Mouse (Mus musculus) forebrain, embryonic 14.5 days (tissue): Measurements from ENCODE around the gene Enox1. TPM values are rescaled to one million over a fixed set of nuclear protein-coding genes. Genes with fewer than 3 reads are reported as not detected.

Experiments used
- ATAC-seq: fragments of 200-750 bp; cut with Nextera tagmentation; 2 replicates; pipeline ENCODE4 v1.8.0; 2017; ENCODE audit warnings: mild to moderate bottlenecking, moderate library complexity
- DNase-seq: peaks from one replicate; pipeline ENCODE4 v3.0.0-alpha.2; 2015; ENCODE audit warnings: low spot score
- H3K27ac ChIP-seq: fragments of 300-500 bp; sonication (generic); 2 replicates; pipeline ENCODE4 v1.5.1; 2014; ENCODE audit warnings: low read depth, mild to moderate bottlenecking, control low read depth, low read length, moderate library complexity
- H3K27me3 ChIP-seq: fragments of 300-500 bp; sonication (generic); replicated peaks from 2 replicates; pipeline ENCODE4 v1.6.1; 2014; ENCODE audit warnings: low read length, control low read depth, mixed read lengths; ENCODE audit not compliant: control insufficient read depth, insufficient read depth
- H3K36me3 ChIP-seq: fragments of 300-500 bp; sonication (generic); 2 replicates; pipeline ENCODE4 v1.6.1; 2014; ENCODE audit warnings: low read length, control low read depth; ENCODE audit not compliant: control insufficient read depth, insufficient read depth
- H3K4me1 ChIP-seq: fragments of 300-500 bp; sonication (generic); 2 replicates; pipeline ENCODE4 v1.6.1; 2014; ENCODE audit warnings: antibody characterized with exemption, low read length, control low read depth; ENCODE audit not compliant: control insufficient read depth, insufficient read depth
- H3K4me2 ChIP-seq: fragments of 300-500 bp; sonication (generic); 2 replicates; pipeline ENCODE4 v1.6.1; 2014; ENCODE audit warnings: mild to moderate bottlenecking, control low read depth, low read length
- H3K4me3 ChIP-seq: fragments of 300-500 bp; sonication (generic); 2 replicates; pipeline ENCODE4 v1.5.1; 2014; ENCODE audit warnings: low read depth, low read length, control low read depth
- H3K9ac ChIP-seq: fragments of 300-500 bp; sonication (generic); 2 replicates; pipeline ENCODE4 v1.6.1; 2014; ENCODE audit warnings: mild to moderate bottlenecking, low read length, control low read depth, moderate library complexity
- H3K9me3 ChIP-seq: fragments of 300-500 bp; sonication (generic); replicated peaks from 2 replicates; pipeline ENCODE4 v1.6.1; 2016; ENCODE audit warnings: low read length, control low read depth, mixed read lengths; ENCODE audit not compliant: control insufficient read depth
- WGBS: fragments of 180-500 bp; shearing (Covaris S2); extraction: QIAGEN DNeasy Blood & Tissue Kit; methylation state at CpG from one replicate; pipeline ENCODE4 v1.1.7; 2014; 5-methylcytosine and 5-hydroxymethylcytosine counted together
- polyA plus RNA-seq: library from polyadenylated mRNA; unstranded; fragments of >200 nt; fragmentation: Nextera tagmentation; extraction: Ambion mirVana; gene quantifications from 2 replicates; pipeline ENCODE4 v1.2.1, GENCODE M21; 2014

Enox1 gene
- polyA plus RNA-seq, 1 experiment from 2014 or later: 28.0 TPM

GRCm38 (mm10) chr14:77151431-77151830 is 5.1 kb upstream of the Enox1 start:
- WGBS: 95% methylated on average over 7 of the region's 7 CpGs
- no peak overlapping the region for H3K4me3 ChIP-seq
- no peaks in the 10 kb centered on the region for H3K9me3 ChIP-seq
- H3K27me3 ChIP-seq: no peaks in the 10 kb centered on the region
- DNase-seq: no peak
- H3K27ac ChIP-seq: no peak overlapping the region
- no peak overlapping the region for H3K4me2 ChIP-seq
- H3K4me1 ChIP-seq: peaks cover 4% of the 10 kb centered on the region; the same call in 1 of the 2 replicates
- no peak for ATAC-seq
- no peaks in the 10 kb centered on the region for H3K36me3 ChIP-seq
- no peak overlapping the region for H3K9ac ChIP-seq

- no peaks in the 10 kb centered on the region for H3K36me3 ChIP-seq
- peaks cover 8% of the 10 kb centered on the region; the same call in 1 of the 2 replicates for H3K4me1 ChIP-seq
- ATAC-seq: peak; percentile 47
- H3K4me2 ChIP-seq: peak overlapping the region; percentile 93
- H3K27ac ChIP-seq: peak overlapping the region; percentile 95
- WGBS: under 1% methylated on average over 37 of the region's 64 CpGs
- H3K9ac ChIP-seq: peak overlapping the region; percentile 96
- no peaks in the 10 kb centered on the region for H3K27me3 ChIP-seq
- H3K9me3 ChIP-seq: no peaks in the 10 kb centered on the region
- DNase-seq: peak; percentile 46
- peak overlapping the region; percentile 90 for H3K4me3 ChIP-seq
Measured at GRCm38 (mm10) chr14:77156911-77157504, 445 bp downstream of the Enox1 start.

- H3K27ac ChIP-seq: peak overlapping the region; percentile 95
- ATAC-seq (peak; percentile 77), DNase-seq (peak; percentile 81)
- peak overlapping the region; percentile 93 for H3K4me2 ChIP-seq
- H3K27me3 ChIP-seq: no peaks in the 10 kb centered on the region
- H3K4me3 ChIP-seq: peak overlapping the region; percentile 90
- H3K9me3 ChIP-seq: no peaks in the 10 kb centered on the region
- H3K36me3 ChIP-seq: no peaks in the 10 kb centered on the region
- peaks cover 8% of the 10 kb centered on the region; the same call in 1 of the 2 replicates for H3K4me1 ChIP-seq
- under 1% methylated on average over 31 of the region's 31 CpGs for WGBS
- H3K9ac ChIP-seq: peak overlapping the region; percentile 96
Measured at GRCm38 (mm10) chr14:77157505-77157911, 945 bp downstream of the Enox1 start.

GRCm38 (mm10) chr14:77159397-77159796 is 2.8 kb downstream of the Enox1 start:
- no peaks in the 10 kb centered on the region for H3K27me3 ChIP-seq
- no peaks in the 10 kb centered on the region for H3K9me3 ChIP-seq
- peak; percentile 59 for DNase-seq
- peak overlapping the region; percentile 33; the same call in 1 of the 2 replicates for H3K9ac ChIP-seq
- no peak overlapping the region for H3K27ac ChIP-seq
- peak overlapping the region; percentile 93 for H3K4me2 ChIP-seq
- H3K36me3 ChIP-seq: no peaks in the 10 kb centered on the region
- 72% methylated on average over 5 of the region's 5 CpGs for WGBS
- no peak for ATAC-seq
- peaks cover 8% of the 10 kb centered on the region; the same call in 1 of the 2 replicates for H3K4me1 ChIP-seq
- no peak overlapping the region for H3K4me3 ChIP-seq

- Histone ChIP-seq H3K4me3 (no peak overlapping the region), H3K9me3 (no peaks in the 10 kb centered on the region), H3K4me1 (0 out of 2 replicates have a peak, but pooled peaks cover 3% of the 10 kb centered on the region), H3K27me3 (no peaks in the 10 kb centered on the region), H3K27ac (no peak overlapping the region), H3K9ac (no peak overlapping the region), H3K36me3 (no peaks in the 10 kb centered on the region), H3K4me2 (no peak overlapping the region)
- DNase-seq (peak; percentile 25), ATAC-seq (no peak)
- 59% methylated on average over 3 of the region's 3 CpGs for WGBS
Measured at GRCm38 (mm10) chr14:77162496-77162895, 5.9 kb downstream of the Enox1 start.

GRCm38 (mm10) chr14:77164396-77164795 is 7.8 kb downstream of the Enox1 start:
- no peak overlapping the region for H3K4me3 ChIP-seq
- no peaks in the 10 kb centered on the region for H3K9me3 ChIP-seq
- H3K27me3 ChIP-seq: no peaks in the 10 kb centered on the region
- no peak for DNase-seq
- H3K4me1 ChIP-seq: 0 out of 2 replicates have a peak, but pooled peaks cover 3% of the 10 kb centered on the region
- H3K4me2 ChIP-seq: no peak overlapping the region
- ATAC-seq: no peak
- H3K36me3 ChIP-seq: no peaks in the 10 kb centered on the region
- WGBS: 82% methylated on average over 6 of the region's 6 CpGs
- H3K9ac ChIP-seq: no peak overlapping the region
- H3K27ac ChIP-seq: no peak overlapping the region

GRCm38 (mm10) chr14:77168161-77168560 is 11.6 kb downstream of the Enox1 start:
- WGBS: 88% methylated on average over 6 of the region's 6 CpGs
- H3K36me3 ChIP-seq: no peaks in the 10 kb centered on the region
- ATAC-seq (no peak), DNase-seq (no peak)
- no peaks in the 10 kb centered on the region for H3K4me1 ChIP-seq
- H3K27ac ChIP-seq: no peak overlapping the region
- H3K4me2 ChIP-seq: no peak overlapping the region
- no peak overlapping the region for H3K9ac ChIP-seq
- no peaks in the 10 kb centered on the region for H3K27me3 ChIP-seq
- no peaks in the 10 kb centered on the region for H3K9me3 ChIP-seq
- H3K4me3 ChIP-seq: no peak overlapping the region

- H3K27ac ChIP-seq: no peak overlapping the region
- DNase-seq (peak; percentile 61), ATAC-seq (peak; percentile 73)
- 50% methylated on average over 15 of the region's 15 CpGs for WGBS
- no peaks in the 10 kb centered on the region for H3K27me3 ChIP-seq
- no peak overlapping the region for H3K4me3 ChIP-seq
- no peaks in the 10 kb centered on the region for H3K36me3 ChIP-seq
- no peaks in the 10 kb centered on the region for H3K9me3 ChIP-seq
- H3K4me1 ChIP-seq: peaks cover 8% of the 10 kb centered on the region
- no peak overlapping the region for H3K9ac ChIP-seq
- H3K4me2 ChIP-seq: no peak overlapping the region
Measured at GRCm38 (mm10) chr14:77174491-77174890, 17.9 kb downstream of the Enox1 start.

GRCm38 (mm10) chr14:77174931-77175330 is 18.4 kb downstream of the Enox1 start:
- H3K36me3 ChIP-seq: no peaks in the 10 kb centered on the region
- ATAC-seq (no peak), DNase-seq (no peak)
- peaks cover 8% of the 10 kb centered on the region for H3K4me1 ChIP-seq
- no peak overlapping the region for H3K4me2 ChIP-seq
- no peaks in the 10 kb centered on the region for H3K9me3 ChIP-seq
- no peak overlapping the region for H3K4me3 ChIP-seq
- no peaks in the 10 kb centered on the region for H3K27me3 ChIP-seq
- no peak overlapping the region for H3K27ac ChIP-seq
- H3K9ac ChIP-seq: no peak overlapping the region
- 80% methylated on average over 9 of the region's 9 CpGs for WGBS
